ENCODE assay signal across 9 mouse cellular contexts in genomic region chr5:123117257-123117656, GRCm38 (mm10). TPM values are rescaled to one million over a fixed set of nuclear protein-coding genes. Genes with fewer than 3 reads are reported as not detected.
DNase-seq lines count a peak whose midpoint lies in the region; ATAC-seq and TF ChIP-seq lines count a peak whose summit lies in the region.
"Had no signal": no experiment of that assay in that cellular context is flagged by ENCODE, and none has a peak within 500 bp of the region (broad histone marks: within the 10 kb centered on the region; RNA-seq: fewer than 3 reads in every experiment).

No protein-coding gene starts in this region.

- no peak for DNase-seq in testis, postnatal 14 days (ENCODE audit: low spot score)
- DNase-seq in cerebellum, adult 8-10 months = peak; percentile 75
- peak; percentile 74 for DNase-seq in gastrocnemius, adult 18-20 months (ENCODE audit: low spot score)
- DNase-seq in kidney, adult 2 months = peak; percentile 83
- DNase-seq in ovary, postnatal 36 days (ENCODE audit: low spot score) = peak; percentile 79
- DNase-seq in thymus, postnatal 4 days = peak; percentile 94

- H3K36me3 ChIP-seq in testis, adult 2 months (ENCODE audit: control insufficient read depth, insufficient read depth, low read length) = no peaks in the 10 kb centered on the region
- no peaks in the 10 kb centered on the region for H3K36me3 ChIP-seq in kidney, adult 2 months (ENCODE audit: control insufficient read depth, insufficient read depth, low read length)
- peaks cover 7% of the 10 kb centered on the region for H3K36me3 ChIP-seq in liver, embryonic 16.5 days (ENCODE audit: control insufficient read depth, insufficient read depth)

- no peaks in the 10 kb centered on the region for H3K4me1 ChIP-seq in testis, adult 2 months (ENCODE audit: control insufficient read depth, insufficient read depth, low read length)
- no peaks in the 10 kb centered on the region; the same call in 1 of the 2 replicates for H3K4me1 ChIP-seq in kidney, adult 2 months (ENCODE audit: control insufficient read depth, insufficient read depth, low read length)
- no peaks in the 10 kb centered on the region for H3K4me1 ChIP-seq in liver, embryonic 16.5 days (ENCODE audit: control insufficient read depth, low read depth, low read length)
- H3K4me1 ChIP-seq: embryonic facial prominence, embryonic 13.5 days had no signal

- H3K9ac ChIP-seq in liver, embryonic 16.5 days (ENCODE audit: low read depth, low read length) = no peak overlapping the region

- no peaks in the 10 kb centered on the region for H3K27me3 ChIP-seq in testis, adult 2 months (ENCODE audit: control insufficient read depth, insufficient read depth, low read length)
- no peaks in the 10 kb centered on the region for H3K27me3 ChIP-seq in kidney, adult 2 months (replicated peaks; ENCODE audit: control insufficient read depth, insufficient read depth, low read length)
- no peaks in the 10 kb centered on the region for H3K27me3 ChIP-seq in liver, embryonic 16.5 days (ENCODE audit: control insufficient read depth, insufficient read depth, low read depth, low read length)
- H3K27me3 ChIP-seq: embryonic facial prominence, embryonic 13.5 days had no signal

- no peak overlapping the region for H3K4me3 ChIP-seq in testis, adult 2 months (ENCODE audit: control insufficient read depth, low read depth, low read length)
- H3K4me3 ChIP-seq in kidney, adult 2 months (ENCODE audit: insufficient read depth, low read depth, low read length) = no peak overlapping the region
- H3K4me3 ChIP-seq in liver, embryonic 16.5 days (ENCODE audit: low read depth, low read length) = no peak overlapping the region
- H3K4me3 ChIP-seq: embryonic facial prominence, embryonic 13.5 days had no signal

- no peak overlapping the region for H3K27ac ChIP-seq in testis, adult 2 months (ENCODE audit: control insufficient read depth, insufficient read depth, low read depth, low read length)
- H3K27ac ChIP-seq in kidney, adult 2 months (ENCODE audit: insufficient read depth, low read depth, low read length) = peak overlapping the region; percentile 61
- no peak overlapping the region for H3K27ac ChIP-seq in liver, embryonic 16.5 days (ENCODE audit: low read length)
- H3K27ac ChIP-seq: embryonic facial prominence, embryonic 13.5 days had no signal

- 19% methylated on average over 10 of the region's 10 CpGs for WGBS in kidney, adult 2 months
- 13% methylated on average over 10 of the region's 10 CpGs for WGBS in liver, embryonic 16.5 days (ENCODE audit: insufficient replicate concordance)

- no peak for TF ChIP-seq POLR2A in testis, adult 2 months (IDR thresholded peaks at IDR 0.05; ENCODE audit: control insufficient read depth, low read depth, low read length)
- no peak for TF ChIP-seq POLR2A in kidney, adult 2 months (IDR thresholded peaks at IDR 0.05; ENCODE audit: low read depth, low read length)

- TF ChIP-seq CTCF in testis, adult 2 months (IDR thresholded peaks at IDR 0.05; ENCODE audit: control insufficient read depth, insufficient read depth, insufficient replicate concordance, low read depth, low read length) = peak; percentile 51; the same call in 1 of the 2 replicates
- TF ChIP-seq CTCF in kidney, adult 2 months (conservative IDR thresholded peaks at IDR 0.05; ENCODE audit: insufficient read depth, insufficient read length, low read depth, low read length) = peak; percentile 76

- peak; percentile 62 for ATAC-seq in liver, embryonic 16.5 days (ENCODE audit: low read depth)

- no peaks in the 10 kb centered on the region for H3K9me3 ChIP-seq in liver, embryonic 16.5 days (replicated peaks; ENCODE audit: control insufficient read depth, low read length)
- H3K9me3 ChIP-seq: embryonic facial prominence, embryonic 13.5 days had no signal

- H3K4me2 ChIP-seq in liver, embryonic 16.5 days (ENCODE audit: low read depth, low read length) = no peak overlapping the region
- H3K4me2 ChIP-seq: embryonic facial prominence, embryonic 13.5 days had no signal

RNA-seq across cellular contexts. Expression of gene Rhof, which starts 15.2 kb away (rescaled TPM):
- 0.78 and 1.1 TPM in 2 replicates for polyA plus RNA-seq in testis, adult 2 months (2012; rRNA removed)
- under 1 TPM; 0.09 to 0.24 TPM for total RNA-seq in gastrocnemius, adult 18-20 months (2021)
- polyA plus RNA-seq in kidney, adult 2 months (2012; rRNA removed) = 12.1 and 13.4 TPM in 2 replicates
- 1.7 and 2.3 TPM in 2 replicates for polyA plus RNA-seq in liver, embryonic 16.5 days (2015; fragmentation: Nextera tagmentation; extraction: Ambion mirVana)

RNA-seq across cellular contexts. Expression of gene Setd1b, which starts 24.7 kb away (rescaled TPM):
- polyA plus RNA-seq in testis, adult 2 months (2012; rRNA removed) = 11.3 and 13.7 TPM in 2 replicates
- 1 to 10 TPM; 9.0 to 9.8 TPM for total RNA-seq in gastrocnemius, adult 18-20 months (2021)
- 6.7 and 8.8 TPM in 2 replicates for polyA plus RNA-seq in kidney, adult 2 months (2012; rRNA removed)
- polyA plus RNA-seq in liver, embryonic 16.5 days (2015; fragmentation: Nextera tagmentation; extraction: Ambion mirVana) = 3.5 and 4.1 TPM in 2 replicates

RNA-seq across cellular contexts. Expression of gene Tmem120b, which starts 49.0 kb away (rescaled TPM):
- polyA plus RNA-seq in testis, adult 2 months (2012; rRNA removed) = 0.94 and 1.2 TPM in 2 replicates
- 10 to 100 TPM; 16.8 to 19.6 TPM for total RNA-seq in gastrocnemius, adult 18-20 months (2021)
- 9.9 and 12.7 TPM in 2 replicates for polyA plus RNA-seq in kidney, adult 2 months (2012; rRNA removed)
- polyA plus RNA-seq in liver, embryonic 16.5 days (2015; fragmentation: Nextera tagmentation; extraction: Ambion mirVana) = 25.1 and 26.1 TPM in 2 replicates

RNA-seq across cellular contexts. Expression of gene Psmd9, which starts 52.0 kb away (rescaled TPM):
- polyA plus RNA-seq in testis, adult 2 months (2012; rRNA removed) = 36.3 and 37.1 TPM in 2 replicates
- 10 to 100 TPM; 12.0 to 15.0 TPM for total RNA-seq in gastrocnemius, adult 18-20 months (2021)
- 34.2 and 35.1 TPM in 2 replicates for polyA plus RNA-seq in kidney, adult 2 months (2012; rRNA removed)
- polyA plus RNA-seq in liver, embryonic 16.5 days (2015; fragmentation: Nextera tagmentation; extraction: Ambion mirVana) = 63.8 and 73.2 TPM in 2 replicates
